Mouse (Mus musculus) heart, adult 2 months (tissue): ENCODE measurements at regions not wholly inside any gene's neighbourhood (a gene's known extent, or its start where the extent isn't known, plus 50 kb on each side); places are given as distances from the start of the nearest gene placed in this dataset.

ENCODE experiments used
- DNase-seq, 2 experiments: peaks; one replicate each; pipeline ENCODE4 v3.0.0; 2021
- H3K27ac ChIP-seq: fragments of 200-600 bp; 2 replicates; pipeline ENCODE4 v1.8.1; 2022
- H3K27me3 ChIP-seq: fragments of 200-500 bp; 2 replicates; pipeline ENCODE4 v1.6.1; 2012; ENCODE audit warnings: mild to moderate bottlenecking, low read length, inconsistent platforms, mixed read lengths; ENCODE audit not compliant: control insufficient read depth, insufficient read depth
- H3K36me3 ChIP-seq: fragments of 200-500 bp; 2 replicates; pipeline ENCODE4 v1.6.1; 2012; ENCODE audit warnings: low read length, inconsistent platforms; ENCODE audit not compliant: control insufficient read depth, insufficient read depth
- H3K4me1 ChIP-seq: fragments of 200-500 bp; 2 replicates; pipeline ENCODE4 v1.6.1; 2011; ENCODE audit warnings: low read length; ENCODE audit not compliant: control insufficient read depth, insufficient read depth
- H3K4me3 ChIP-seq: fragments of 200-600 bp; 2 replicates; pipeline ENCODE4 v1.8.1; 2022
- H3K79me2 ChIP-seq: fragments of 200-500 bp; replicated peaks from 2 replicates; pipeline ENCODE4 v1.6.1; 2012; ENCODE audit warnings: mild to moderate bottlenecking, inconsistent platforms, low read length, moderate library complexity, mixed read lengths; ENCODE audit not compliant: control insufficient read depth, insufficient read depth
- H3K9ac ChIP-seq: fragments of 200-500 bp; 2 replicates; pipeline ENCODE4 v1.6.1; 2012; ENCODE audit warnings: low read depth, mild to moderate bottlenecking, control low read depth, inconsistent platforms, low read length, mixed read lengths
- CTCF ChIP-seq: fragments of 200-600 bp; IDR thresholded peaks from 2 replicates; pipeline ENCODE4 v1.8.1; 2022; ENCODE audit warnings: antibody characterized with exemption, mild to moderate bottlenecking, moderate library complexity
- EP300 ChIP-seq: fragments of 200-500 bp; IDR thresholded peaks from 2 replicates; pipeline ENCODE4 v1.6.1; 2011; ENCODE audit warnings: low read depth, low read length, control low read depth; ENCODE audit not compliant: insufficient read depth
- POLR2A ChIP-seq: fragments of 200-500 bp; IDR thresholded peaks from 2 replicates; pipeline ENCODE4 v1.6.1; 2011; ENCODE audit warnings: mild to moderate bottlenecking, low read depth, low read length, control low read depth; ENCODE audit not compliant: insufficient read depth
- whole genome bisulfite sequencing: fragments of 180-500 bp; shearing (Covaris S2); methylation state at CpG from one replicate; pipeline ENCODE4 v1.1.7; 2018; 5-methylcytosine and 5-hydroxymethylcytosine counted together
- intact Hi-C: fragments of 180-260 bp; cut with DNase I; formaldehyde crosslinking; loops from one replicate; pipeline ENCODE4 v1.15.1; 2025

DNA sequence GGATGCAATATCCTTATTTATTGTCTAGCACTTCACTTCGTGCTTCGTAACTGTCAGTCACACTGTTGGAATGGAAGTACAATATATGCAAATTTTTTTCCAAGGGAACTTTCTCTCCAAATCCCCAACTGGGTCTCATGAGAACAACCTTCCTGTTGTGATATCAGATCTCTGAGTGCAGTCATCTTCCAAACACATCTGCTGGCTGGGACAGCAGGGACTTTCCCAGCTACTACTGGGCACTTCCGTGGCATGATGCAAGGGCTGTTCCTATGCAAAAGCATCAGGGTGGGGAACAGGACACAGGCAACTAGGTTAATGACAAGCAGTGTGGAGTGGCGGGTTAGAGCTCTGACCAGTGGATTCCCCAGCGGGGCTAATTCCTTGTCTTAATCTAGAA, 73.4 kb upstream of the Arntl start:
- no peak for TF ChIP-seq EP300
- no peak for TF ChIP-seq POLR2A
- TF ChIP-seq CTCF, result no peak
- DNase-seq, result no peak
- H3K27me3 ChIP-seq, result no peaks in the 10 kb centered on the region
- WGBS, result 60% methylated on average over 5 of the region's 5 CpGs
- no peaks in the 10 kb centered on the region for H3K79me2 ChIP-seq
- no peak overlapping the region for H3K27ac ChIP-seq
- no peaks in the 10 kb centered on the region for H3K36me3 ChIP-seq
- H3K4me3 ChIP-seq, result no peak overlapping the region
- no peak overlapping the region for H3K9ac ChIP-seq
- intact Hi-C loops, result loop anchor here (5.0 kb wide), 1 partner anchor 732 kb away; no protein-coding TSS in a partner anchor
- no peaks in the 10 kb centered on the region for H3K4me1 ChIP-seq

- no peak overlapping the region for H3K9ac ChIP-seq
- WGBS, result 59% methylated on average over 10 of the region's 10 CpGs
- H3K79me2 ChIP-seq, result no peaks in the 10 kb centered on the region
- no peaks in the 10 kb centered on the region for H3K27me3 ChIP-seq
- H3K27ac ChIP-seq, result peak overlapping the region; percentile 38; the same call in 1 of the 2 replicates
- H3K4me1 ChIP-seq, result no peaks in the 10 kb centered on the region
- no peak for TF ChIP-seq EP300
- intact Hi-C loops, result no loop called here
- no peak overlapping the region for H3K4me3 ChIP-seq
- no peaks in the 10 kb centered on the region for H3K36me3 ChIP-seq
- no peak for DNase-seq
Observed at GRCm38 (mm10) chr7:113140011-113140438, 67.2 kb upstream of the Arntl start.

- no peaks in the 10 kb centered on the region for H3K27me3 ChIP-seq
- H3K36me3 ChIP-seq, result no peaks in the 10 kb centered on the region
- H3K9ac ChIP-seq, result no peak overlapping the region
- intact Hi-C loops, result loop anchor here (2.0 kb wide), 1 partner anchor 109 kb away; no protein-coding TSS in a partner anchor
- no peak for DNase-seq
- H3K79me2 ChIP-seq, result no peaks in the 10 kb centered on the region
- no peak overlapping the region for H3K27ac ChIP-seq
- peaks cover 2% of the 10 kb centered on the region for H3K4me1 ChIP-seq
- WGBS, result 63% methylated on average over 10 of the region's 10 CpGs
- TF ChIP-seq POLR2A, result no peak
- no peak for TF ChIP-seq EP300
- TF ChIP-seq CTCF, result no peak
- H3K4me3 ChIP-seq, result no peak overlapping the region
Observed at GRCm38 (mm10) chr7:113141846-113142683, 65.2 kb upstream of the Arntl start.

DNA sequence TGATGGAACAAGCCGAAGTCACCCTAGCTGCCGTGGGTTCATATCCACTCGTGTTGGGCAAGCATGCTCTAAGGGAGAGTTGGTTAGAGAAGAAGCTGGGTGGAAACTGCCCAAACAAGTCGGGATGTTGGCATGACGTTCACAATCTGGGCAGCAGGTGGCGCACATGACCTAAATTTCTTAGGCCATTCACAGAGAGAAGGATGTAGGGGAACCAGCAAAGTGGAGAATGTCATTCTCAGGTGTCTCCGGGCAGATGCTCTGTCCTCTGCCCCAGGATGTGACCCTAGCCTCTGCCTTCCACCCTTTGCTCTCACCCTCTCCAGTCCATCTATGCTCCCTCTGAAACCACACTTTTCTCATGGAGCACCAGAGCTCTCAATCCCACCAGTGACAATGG, 63.7 kb upstream of the Arntl start:
- no peak overlapping the region for H3K9ac ChIP-seq
- no peaks in the 10 kb centered on the region for H3K36me3 ChIP-seq
- intact Hi-C loops, result loop anchor here (1.0 to 2.0 kb wide), 4 partner anchors 24 to 168 kb away; no protein-coding TSS in a partner anchor
- no peak overlapping the region for H3K27ac ChIP-seq
- WGBS, result 4% methylated on average over 7 of the region's 7 CpGs
- no peak overlapping the region for H3K4me3 ChIP-seq
- DNase-seq, result peak; percentile 78 to 90
- peak; percentile 93 for TF ChIP-seq EP300
- TF ChIP-seq POLR2A, result no peak
- TF ChIP-seq CTCF, result peak; percentile 93
- H3K27me3 ChIP-seq, result no peaks in the 10 kb centered on the region
- H3K4me1 ChIP-seq, result peaks cover 10% of the 10 kb centered on the region
- H3K79me2 ChIP-seq, result no peaks in the 10 kb centered on the region

- TF ChIP-seq CTCF (no peak), EP300 (no peak), POLR2A (no peak)
- no peak overlapping the region for H3K4me3 ChIP-seq
- H3K9ac ChIP-seq, result no peak overlapping the region
- no peaks in the 10 kb centered on the region for H3K36me3 ChIP-seq
- no peaks in the 10 kb centered on the region for H3K27me3 ChIP-seq
- H3K27ac ChIP-seq, result no peak overlapping the region
- 93% methylated on average over 8 of the region's 8 CpGs for WGBS
- peaks cover 12% of the 10 kb centered on the region for H3K4me1 ChIP-seq
- no peaks in the 10 kb centered on the region for H3K79me2 ChIP-seq
- intact Hi-C loops, result loop anchor here (2.0 kb wide), 1 partner anchor 62 kb away; the partner anchor contains the start of gene Arntl
- DNase-seq, result no peak
Observed at GRCm38 (mm10) chr7:113145046-113145445, 62.2 kb upstream of the Arntl start.

GRCm38 (mm10) chr7:113146108-113146507, 61.2 kb upstream of the Arntl start:
- Histone ChIP-seq H3K4me3 (no peak overlapping the region), H3K4me1 (peaks cover 20% of the 10 kb centered on the region), H3K27ac (no peak overlapping the region), H3K9ac (no peak overlapping the region), H3K27me3 (no peaks in the 10 kb centered on the region), H3K36me3 (no peaks in the 10 kb centered on the region), H3K79me2 (no peaks in the 10 kb centered on the region)
- no peak for DNase-seq
- WGBS, result 95% methylated on average over 2 of the region's 2 CpGs
- intact Hi-C loops, result no loop called here
- TF ChIP-seq EP300, result no peak
